Mouse (Mus musculus): ENCODE data around the gene Ddi2. TPM values are rescaled to one million over a fixed set of nuclear protein-coding genes. Genes with fewer than 3 reads are reported as not detected.
"Not testable (repeated sequence)": the region's sequence is repeated elsewhere in the genome, so short reads cannot be mapped to it uniquely, and the experiment has no call there.

The Ddi2 gene
- total RNA-seq (2021) (10 to 100 TPM; 28.6 to 29.4 TPM), polyA plus RNA-seq (2012; rRNA removed) (8.7 and 14.2 TPM in 2 replicates)
- long read RNA-seq, partial matches to known transcripts = 1 of 14 reads
- long read RNA-seq, other reads (novel, unspliced or antisense) = 13 of 14 reads

GRCm38 (mm10) chr4:141722731-141723672 is at the start of gene Ddi2:
Gene Ddi2, minus strand, starts transcription at chr4:141723419.
- Histone ChIP-seq H3K27me3 (ENCODE audit: control insufficient read depth, insufficient read depth, low read length) (no peaks in the 10 kb centered on the region), H3K4me3 (peak within 1 kb of the TSS; percentile 77), H3K9ac (ENCODE audit: low read depth, low read length) (peak within 1 kb of the TSS; percentile 90), H3K27ac (peak within 1 kb of the TSS; percentile 92), H3K36me3 (ENCODE audit: control insufficient read depth, insufficient read depth, low read length) (peaks cover 22% of the 10 kb centered on the region), H3K79me2 (replicated peaks; ENCODE audit: control insufficient read depth, insufficient read depth, low read length) (peaks cover 6% of the 10 kb centered on the region), H3K4me1 (ENCODE audit: control insufficient read depth, insufficient read depth, low read length) (peaks cover 13% of the 10 kb centered on the region)
- intact Hi-C loops (cut with DNase I) = loop anchor here (1.0 to 5.0 kb wide), 2 partner anchors 67 to 106 kb away; partner anchors contain the start of genes Dnajc16 and Tmem82
- under 1% methylated on average over 84 of the region's 105 CpGs for WGBS
- DNase-seq = peak; percentile 96 to 97
- no peak for TF ChIP-seq CTCF (IDR thresholded peaks at IDR 0.05)
- peak; percentile 70 for TF ChIP-seq POLR2A (IDR thresholded peaks at IDR 0.05; ENCODE audit: insufficient read depth, low read depth, low read length)
- no peak for TF ChIP-seq EP300 (IDR thresholded peaks at IDR 0.05; ENCODE audit: insufficient read depth, low read depth, low read length)

GRCm38 (mm10) chr4:141773019-141773418 is 49.8 kb upstream of the Ddi2 start:
- H3K4me3 ChIP-seq; DNase-seq; H3K79me2 ChIP-seq (replicated peaks; ENCODE audit: control insufficient read depth, insufficient read depth, low read length); H3K4me1 ChIP-seq (ENCODE audit: control insufficient read depth, insufficient read depth, low read length); H3K9ac ChIP-seq (ENCODE audit: low read depth, low read length); H3K36me3 ChIP-seq (ENCODE audit: control insufficient read depth, insufficient read depth, low read length); intact Hi-C loops (cut with DNase I); H3K27me3 ChIP-seq (ENCODE audit: control insufficient read depth, insufficient read depth, low read length); H3K27ac ChIP-seq: not testable (repeated sequence)
- peak; percentile 17; the same call in 1 of the 2 replicates for TF ChIP-seq CTCF (IDR thresholded peaks at IDR 0.05)
- WGBS = 83% methylated on average over 4 of the region's 4 CpGs

DNA sequence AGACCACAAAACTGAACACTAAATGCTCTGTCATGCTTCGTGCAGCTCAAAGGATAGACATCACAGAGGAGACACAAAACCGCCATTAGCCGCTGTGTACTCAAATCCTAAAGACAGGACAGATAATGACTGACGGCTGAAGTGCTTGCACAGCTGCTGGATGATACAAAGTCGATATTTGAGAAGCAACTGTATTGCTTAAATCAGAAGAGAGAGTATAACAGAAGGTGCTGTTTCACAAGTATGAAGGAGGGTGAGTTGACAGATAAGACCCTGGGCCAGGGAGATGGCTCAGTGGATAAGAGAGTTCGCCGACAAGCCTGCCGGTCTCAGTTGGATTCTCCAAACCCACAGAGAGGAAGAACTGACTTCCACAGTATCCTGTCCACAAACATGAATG is 48.6 kb upstream of the Ddi2 start:
- no peak for DNase-seq
- Histone ChIP-seq H3K27ac (no peak overlapping the region), H3K27me3 (ENCODE audit: control insufficient read depth, insufficient read depth, low read length) (no peaks in the 10 kb centered on the region), H3K79me2 (replicated peaks; ENCODE audit: control insufficient read depth, insufficient read depth, low read length) (no peaks in the 10 kb centered on the region), H3K9ac (ENCODE audit: low read depth, low read length) (no peak overlapping the region), H3K4me3 (no peak overlapping the region), H3K4me1 (ENCODE audit: control insufficient read depth, insufficient read depth, low read length) (peaks cover 6% of the 10 kb centered on the region), H3K36me3 (ENCODE audit: control insufficient read depth, insufficient read depth, low read length) (no peaks in the 10 kb centered on the region)
- intact Hi-C loops (cut with DNase I) = no loop called here
- WGBS = 91% methylated on average over 8 of the region's 8 CpGs
- TF ChIP-seq EP300 (IDR thresholded peaks at IDR 0.05; ENCODE audit: insufficient read depth, low read depth, low read length) (no peak), POLR2A (IDR thresholded peaks at IDR 0.05; ENCODE audit: insufficient read depth, low read depth, low read length) (no peak), CTCF (IDR thresholded peaks at IDR 0.05) (no peak)

- TF ChIP-seq EP300 (IDR thresholded peaks at IDR 0.05; ENCODE audit: insufficient read depth, low read depth, low read length) (no peak), POLR2A (IDR thresholded peaks at IDR 0.05; ENCODE audit: insufficient read depth, low read depth, low read length) (no peak), CTCF (IDR thresholded peaks at IDR 0.05) (no peak)
- Histone ChIP-seq H3K9ac (ENCODE audit: low read depth, low read length) (no peak overlapping the region), H3K4me3 (no peak overlapping the region), H3K4me1 (ENCODE audit: control insufficient read depth, insufficient read depth, low read length) (peaks cover 12% of the 10 kb centered on the region), H3K36me3 (ENCODE audit: control insufficient read depth, insufficient read depth, low read length) (no peaks in the 10 kb centered on the region), H3K27ac (no peak overlapping the region), H3K27me3 (ENCODE audit: control insufficient read depth, insufficient read depth, low read length) (no peaks in the 10 kb centered on the region), H3K79me2 (replicated peaks; ENCODE audit: control insufficient read depth, insufficient read depth, low read length) (no peaks in the 10 kb centered on the region)
- intact Hi-C loops (cut with DNase I) = no loop called here
- WGBS = 53% methylated on average over 8 of the region's 8 CpGs
- no peak for DNase-seq
Observed at GRCm38 (mm10) chr4:141769501-141770160, 46.4 kb upstream of the Ddi2 start.

- Histone ChIP-seq H3K9ac (ENCODE audit: low read depth, low read length) (no peak overlapping the region), H3K36me3 (ENCODE audit: control insufficient read depth, insufficient read depth, low read length) (no peaks in the 10 kb centered on the region), H3K27ac (peak overlapping the region; percentile 78), H3K79me2 (replicated peaks; ENCODE audit: control insufficient read depth, insufficient read depth, low read length) (no peaks in the 10 kb centered on the region), H3K4me3 (no peak overlapping the region), H3K4me1 (ENCODE audit: control insufficient read depth, insufficient read depth, low read length) (peaks cover 12% of the 10 kb centered on the region), H3K27me3 (ENCODE audit: control insufficient read depth, insufficient read depth, low read length) (no peaks in the 10 kb centered on the region)
- TF ChIP-seq CTCF (IDR thresholded peaks at IDR 0.05) (no peak), POLR2A (IDR thresholded peaks at IDR 0.05; ENCODE audit: insufficient read depth, low read depth, low read length) (peak; percentile 50; the same call in 1 of the 2 replicates), EP300 (IDR thresholded peaks at IDR 0.05; ENCODE audit: insufficient read depth, low read depth, low read length) (peak; percentile 92)
- 35% methylated on average over 19 of the region's 19 CpGs for WGBS
- intact Hi-C loops (cut with DNase I) = no loop called here
- DNase-seq = peak in 1 of 2 experiments; percentile 85
Observed at GRCm38 (mm10) chr4:141767353-141768036, 44.3 kb upstream of the Ddi2 start.
